Mouse (Mus musculus) G1E (cell line): ENCODE measurements around the gene Dmbx1. TPM values are rescaled to one million over a fixed set of nuclear protein-coding genes. Genes with fewer than 3 reads are reported as not detected.

ENCODE experiments used
- ATAC-seq: 2 replicates; pipeline ENCODE4 v1.8.0; 2016; ENCODE audit warnings: mild to moderate bottlenecking; ENCODE audit not compliant: insufficient number of reproducible peaks, poor library complexity, low FRiP score, severe bottlenecking; ENCODE audit errors: extremely low read depth
- DNase-seq: peaks from one replicate; pipeline ENCODE4 v3.0.0; 2012; ENCODE audit warnings: low spot score
- H3K27me3 ChIP-seq: 2 replicates; pipeline ENCODE4 v1.6.1; 2012; ENCODE audit warnings: mild to moderate bottlenecking, low read length, inconsistent platforms; ENCODE audit not compliant: insufficient read depth
- H3K36me3 ChIP-seq: replicated peaks from 2 replicates; pipeline ENCODE3; 2012; ENCODE audit warnings: mild to moderate bottlenecking, inconsistent platforms
- H3K4me1 ChIP-seq: 2 replicates; pipeline ENCODE4 v1.6.1; 2012; ENCODE audit warnings: low read depth, low read length, inconsistent platforms, mixed read lengths; ENCODE audit not compliant: insufficient read depth
- H3K4me3 ChIP-seq: 2 replicates; pipeline ENCODE4 v1.5.1; 2012; ENCODE audit warnings: low read depth, mild to moderate bottlenecking, inconsistent platforms, low read length, moderate library complexity, mixed read lengths
- H3K9me3 ChIP-seq: replicated peaks from 2 replicates; pipeline ENCODE4 v1.6.1; 2012; ENCODE audit warnings: inconsistent platforms
- CTCF ChIP-seq: IDR thresholded peaks from 2 replicates; pipeline ENCODE4 v1.5.1; 2012; ENCODE audit warnings: low read depth, low read length, inconsistent platforms, mixed read lengths
- GATA1 ChIP-seq: IDR thresholded peaks from 2 replicates; pipeline ENCODE4 v1.6.1; 2012; ENCODE audit warnings: borderline replicate concordance, low read length, inconsistent platforms, mixed read lengths
- GATA2 ChIP-seq: IDR thresholded peaks from 2 replicates; pipeline ENCODE4 v1.6.1; 2012; ENCODE audit warnings: low read depth, low read length, inconsistent platforms, borderline replicate concordance
- POLR2AphosphoS5 ChIP-seq: IDR thresholded peaks from 2 replicates; pipeline ENCODE4 v1.6.1; 2012; ENCODE audit warnings: low read depth, low read length, inconsistent platforms; ENCODE audit not compliant: insufficient replicate concordance
- TAL1 ChIP-seq: conservative IDR thresholded peaks from 2 replicates; pipeline ENCODE4 v1.6.1; 2012; ENCODE audit warnings: low read depth, low read length, inconsistent platforms, mixed read lengths
- polyA plus RNA-seq: library from polyadenylated mRNA; stranded (reverse); fragments of >175 nt; gene quantifications from 2 replicates; pipeline ENCODE4 v1.2.3, GENCODE M21; 2012
- total RNA-seq, 2 experiments: library from RNA; stranded (forward) in 1 of 2; stranded (reverse) in 1 of 2; fragments of 200-1000 nt in 1 of 2; fragments of >200 nt in 1 of 2; fragmentation: Nextera tagmentation in 1 of 2; gene quantifications; 2 replicates each; pipeline ENCODE4 v1.2.3; 2014 to 2017

Gene Dmbx1
- total RNA-seq (2014; fragmentation: Nextera tagmentation) (not detected in 2 replicates), total RNA-seq (2017) (0.06 and 0.11 TPM in 2 replicates), polyA plus RNA-seq (0.01 TPM in 1 of 2 replicates, not detected in the other)

DNA sequence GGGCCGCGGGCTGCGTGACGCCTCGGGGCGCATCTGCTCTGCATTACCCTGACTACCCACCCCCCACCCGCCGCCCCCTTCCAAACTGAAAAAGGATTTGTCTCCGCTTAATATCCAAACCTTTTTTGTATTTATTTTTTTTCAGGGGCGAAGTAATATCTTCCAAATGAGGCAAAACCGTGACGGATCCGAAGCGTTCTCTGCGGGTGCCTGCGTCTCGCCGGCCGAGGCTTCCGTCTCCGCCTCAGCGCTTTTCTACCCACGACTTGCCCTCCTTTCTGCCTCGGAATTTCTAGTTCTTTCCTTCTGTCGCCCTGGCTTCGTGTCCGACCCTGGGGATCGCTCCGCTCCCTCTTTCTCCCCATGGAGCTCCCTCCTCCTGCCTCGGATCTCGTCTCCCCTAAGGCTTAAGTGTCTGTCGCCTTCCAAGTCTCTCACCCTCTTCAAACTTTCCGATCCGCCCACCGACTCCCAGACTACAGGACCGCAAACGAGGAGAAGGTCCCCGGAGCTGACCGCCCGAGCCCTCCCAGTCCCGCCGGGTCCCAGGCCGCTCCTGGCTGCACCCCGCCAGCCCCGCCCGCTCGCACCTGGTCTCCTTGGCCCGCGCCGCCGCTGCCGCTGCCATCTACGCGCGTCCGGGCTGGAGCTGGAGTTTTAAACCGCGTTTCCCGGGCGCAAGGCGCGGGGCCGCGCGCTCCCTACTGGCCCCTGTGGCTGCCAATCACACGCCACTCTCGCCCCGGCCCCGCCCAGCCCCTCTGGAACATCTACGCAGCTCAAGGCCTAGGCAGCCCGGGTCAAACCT lies at the start of gene Dmbx1:
Gene Dmbx1, minus strand, starts transcription at position 632 of the 808 bp plus-strand sequence.
- TF ChIP-seq TAL1 = no peak
- TF ChIP-seq GATA2 = no peak
- TF ChIP-seq POLR2AphosphoS5 = no peak
- Histone ChIP-seq H3K4me1 (no peaks in the 10 kb centered on the region), H3K9me3 (no peaks in the 10 kb centered on the region), H3K36me3 (no peaks in the 10 kb centered on the region), H3K27me3 (peaks cover 8% of the 10 kb centered on the region; the same call in 1 of the 2 replicates), H3K4me3 (no peak within 1 kb of the TSS)
- DNase-seq (no peak), ATAC-seq (no peak)

- H3K27me3 ChIP-seq = peaks cover 8% of the 10 kb centered on the region
- peaks cover 6% of the 10 kb centered on the region; the same call in 1 of the 2 replicates for H3K4me1 ChIP-seq
- ATAC-seq (no peak), DNase-seq (no peak)
- H3K36me3 ChIP-seq = no peaks in the 10 kb centered on the region
- H3K9me3 ChIP-seq = no peaks in the 10 kb centered on the region
- H3K4me3 ChIP-seq = no peak overlapping the region
- TF ChIP-seq GATA2 (no peak), GATA1 (no peak), TAL1 (no peak), CTCF (no peak), POLR2AphosphoS5 (no peak)
Observed at GRCm38 (mm10) chr4:115989382-115989781, 49.7 kb upstream of the Dmbx1 start.

- H3K27me3 ChIP-seq = peaks cover 4% of the 10 kb centered on the region; the same call in 1 of the 2 replicates
- no peak overlapping the region for H3K4me3 ChIP-seq
- ATAC-seq (no peak), DNase-seq (no peak)
- no peaks in the 10 kb centered on the region for H3K36me3 ChIP-seq
- TF ChIP-seq POLR2AphosphoS5 (no peak), GATA2 (no peak), CTCF (no peak), GATA1 (no peak), TAL1 (no peak)
- no peaks in the 10 kb centered on the region for H3K9me3 ChIP-seq
- peaks cover 10% of the 10 kb centered on the region; the same call in 1 of the 2 replicates for H3K4me1 ChIP-seq
Observed at GRCm38 (mm10) chr4:115987858-115988530, 48.3 kb upstream of the Dmbx1 start.

GRCm38 (mm10) chr4:115987436-115987835 lies 47.7 kb upstream of the Dmbx1 start:
- H3K36me3 ChIP-seq = no peaks in the 10 kb centered on the region
- peaks cover 10% of the 10 kb centered on the region; the same call in 1 of the 2 replicates for H3K4me1 ChIP-seq
- peaks cover 4% of the 10 kb centered on the region; the same call in 1 of the 2 replicates for H3K27me3 ChIP-seq
- DNase-seq = no peak
- H3K4me3 ChIP-seq = no peak overlapping the region
- H3K9me3 ChIP-seq = no peaks in the 10 kb centered on the region
- ATAC-seq = no peak
- TF ChIP-seq CTCF (no peak), TAL1 (no peak), GATA2 (no peak), GATA1 (no peak), POLR2AphosphoS5 (no peak)

DNA sequence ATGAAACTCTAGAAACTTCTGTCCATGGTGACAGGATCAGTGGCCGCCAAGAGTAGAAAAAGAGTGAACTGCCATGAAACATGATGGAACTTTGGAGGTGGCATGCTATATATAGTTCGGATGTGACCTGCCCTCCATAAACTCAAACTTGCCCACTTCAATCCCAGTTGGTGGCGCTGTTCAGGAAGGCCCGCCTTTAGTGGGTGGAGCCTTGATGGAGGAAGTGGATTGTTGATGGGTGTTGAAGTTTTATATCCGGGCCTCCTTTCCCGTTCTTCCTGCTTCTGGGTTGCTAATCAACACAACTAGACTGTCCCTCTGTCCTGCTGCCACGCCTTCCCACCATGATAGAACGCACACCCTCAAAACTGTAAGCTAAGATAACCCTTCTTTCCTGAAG lies 45.2 kb upstream of the Dmbx1 start:
- no peak overlapping the region for H3K4me3 ChIP-seq
- peaks cover 10% of the 10 kb centered on the region for H3K27me3 ChIP-seq
- peaks cover 10% of the 10 kb centered on the region; the same call in 1 of the 2 replicates for H3K4me1 ChIP-seq
- ATAC-seq (no peak), DNase-seq (peak; percentile 47)
- no peaks in the 10 kb centered on the region for H3K36me3 ChIP-seq
- TF ChIP-seq GATA2 (no peak), TAL1 (no peak), POLR2AphosphoS5 (no peak), CTCF (no peak), GATA1 (no peak)
- no peaks in the 10 kb centered on the region for H3K9me3 ChIP-seq

DNA sequence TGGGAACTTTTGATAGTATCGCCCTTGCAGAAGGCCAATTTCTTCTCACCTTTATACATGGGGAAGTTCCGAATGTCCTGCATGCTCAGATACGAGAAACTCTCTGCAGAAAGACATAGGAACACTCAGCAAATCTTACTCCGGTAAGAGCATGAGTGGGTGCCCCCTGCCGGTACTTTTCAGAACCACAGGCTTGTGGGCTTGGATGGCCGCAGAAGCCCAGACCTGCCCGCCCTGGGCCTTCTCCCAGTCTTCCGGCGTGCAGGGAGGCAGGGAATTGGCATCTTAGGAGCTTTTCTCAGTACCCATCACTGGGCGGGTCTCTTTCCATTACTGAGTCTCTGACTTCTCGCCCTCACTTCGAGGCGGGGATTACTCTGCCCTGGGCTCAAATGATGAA lies 44.4 kb upstream of the Dmbx1 start:
- Histone ChIP-seq H3K4me1 (peaks cover 10% of the 10 kb centered on the region; the same call in 1 of the 2 replicates), H3K27me3 (peaks cover 14% of the 10 kb centered on the region), H3K36me3 (no peaks in the 10 kb centered on the region), H3K9me3 (no peaks in the 10 kb centered on the region), H3K4me3 (no peak overlapping the region)
- ATAC-seq (no peak; the same call in 1 of the 2 replicates), DNase-seq (peak; percentile 44)
- TF ChIP-seq TAL1 = no peak
- TF ChIP-seq GATA2 = no peak
- TF ChIP-seq CTCF = peak; percentile 25; the same call in 1 of the 2 replicates
- TF ChIP-seq POLR2AphosphoS5 = no peak
